Mouse (Mus musculus) limb, embryonic 11.5 days (tissue): ENCODE data around the gene Cd93. TPM values are rescaled to one million over a fixed set of nuclear protein-coding genes. Genes with fewer than 3 reads are reported as not detected.

ENCODE experiments used
- ATAC-seq: fragments of 200-750 bp; cut with Nextera tagmentation; 2 replicates; pipeline ENCODE4 v1.8.0; 2017; ENCODE audit warnings: low read depth; ENCODE audit not compliant: insufficient number of reproducible peaks, low FRiP score, low TSS enrichment
- DNase-seq: peaks from one replicate; pipeline ENCODE4 v3.0.0-alpha.2; 2015; ENCODE audit warnings: low spot score
- H3K27ac ChIP-seq: fragments of 300-500 bp; sonication (generic); replicated peaks from 2 replicates; pipeline ENCODE4 v1.5.1; 2014; ENCODE audit warnings: low read depth, mild to moderate bottlenecking, low read length
- H3K27me3 ChIP-seq: fragments of 300-500 bp; sonication (generic); 2 replicates; pipeline ENCODE4 v1.6.1; 2014; ENCODE audit warnings: mild to moderate bottlenecking, low read length, mixed read lengths; ENCODE audit not compliant: control insufficient read depth, insufficient read depth
- H3K36me3 ChIP-seq: fragments of 300-500 bp; sonication (generic); 2 replicates; pipeline ENCODE4 v1.6.1; 2014; ENCODE audit warnings: mild to moderate bottlenecking, low read length, moderate library complexity, mixed read lengths; ENCODE audit not compliant: control insufficient read depth, insufficient read depth
- H3K4me1 ChIP-seq: fragments of 300-500 bp; sonication (generic); 2 replicates; pipeline ENCODE4 v1.6.1; 2014; ENCODE audit warnings: low read length, mixed read lengths; ENCODE audit not compliant: control insufficient read depth, insufficient read depth
- H3K4me2 ChIP-seq: fragments of 300-500 bp; sonication (generic); 2 replicates; pipeline ENCODE4 v1.6.1; 2014; ENCODE audit warnings: low read depth, mild to moderate bottlenecking, moderate library complexity; ENCODE audit not compliant: severe bottlenecking
- H3K4me3 ChIP-seq: fragments of 300-500 bp; sonication (generic); 2 replicates; pipeline ENCODE4 v1.5.1; 2014; ENCODE audit warnings: low read depth, low read length
- H3K9ac ChIP-seq: fragments of 300-500 bp; sonication (generic); 2 replicates; pipeline ENCODE4 v1.6.1; 2014; ENCODE audit warnings: mild to moderate bottlenecking, low read length
- H3K9me3 ChIP-seq: fragments of 300-500 bp; sonication (generic); 2 replicates; pipeline ENCODE4 v1.6.1; 2016; ENCODE audit warnings: low read length; ENCODE audit not compliant: control insufficient read depth
- WGBS: fragments of 180-500 bp; shearing (Covaris S2); extraction: QIAGEN DNeasy Blood & Tissue Kit; methylation state at CpG from one replicate; pipeline ENCODE4 v1.1.7; 2014; 5-methylcytosine and 5-hydroxymethylcytosine counted together
- polyA plus RNA-seq: library from polyadenylated mRNA; unstranded; fragments of >200 nt; fragmentation: Nextera tagmentation; extraction: Ambion mirVana; gene quantifications from 2 replicates; pipeline ENCODE4 v1.2.1, GENCODE M21; 2014

Gene Cd93
- polyA plus RNA-seq, 1 experiment from 2014 or later, result 5.9 TPM

DNA sequence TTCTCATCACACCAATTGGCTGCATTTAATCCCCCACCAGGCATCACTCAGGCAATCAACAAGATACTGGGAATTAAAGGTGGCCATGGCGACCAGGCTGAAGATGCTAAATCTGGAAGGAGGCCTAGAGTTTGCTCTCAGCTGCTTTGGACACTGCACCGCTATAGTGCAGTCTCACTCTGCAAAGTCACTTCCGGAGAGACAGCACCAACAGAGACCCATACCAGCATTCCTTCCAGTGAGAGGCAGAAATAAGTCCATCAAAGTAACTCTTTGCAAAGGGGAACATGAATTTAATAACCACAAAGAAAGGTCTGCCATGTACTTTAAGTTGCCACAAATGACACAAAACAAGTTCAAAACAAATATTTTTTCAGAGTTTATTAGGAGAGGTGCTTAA lies 7.1 kb downstream of the Cd93 start:
- Histone ChIP-seq H3K27ac (no peak overlapping the region), H3K27me3 (no peaks in the 10 kb centered on the region), H3K4me1 (0 out of 2 replicates have a peak, but pooled peaks cover 2% of the 10 kb centered on the region), H3K4me3 (no peak overlapping the region), H3K36me3 (no peaks in the 10 kb centered on the region), H3K9ac (no peak overlapping the region), H3K9me3 (no peaks in the 10 kb centered on the region), H3K4me2 (no peak overlapping the region)
- DNase-seq (no peak), ATAC-seq (no peak)
- WGBS, result 54% methylated on average over 3 of the region's 3 CpGs

DNA sequence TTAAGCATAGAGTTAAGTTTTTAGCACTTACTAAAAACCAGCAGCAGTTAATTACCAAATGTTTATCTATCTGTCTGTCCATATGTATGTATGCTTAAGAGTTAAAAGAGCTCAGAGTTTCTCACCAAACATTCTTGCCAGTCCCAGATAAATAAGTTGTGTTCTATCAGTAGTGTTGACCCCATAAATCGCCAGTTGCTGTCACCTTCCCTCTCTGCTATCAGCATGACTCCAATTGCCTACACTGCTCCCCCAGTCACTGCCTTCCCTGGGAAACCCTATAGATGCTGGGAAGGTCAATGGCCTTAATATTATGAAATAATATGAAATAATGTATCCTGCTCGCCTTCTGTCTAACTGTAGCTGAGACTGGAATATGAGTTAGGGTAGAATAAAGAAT lies 11.0 kb downstream of the Cd93 start:
- Histone ChIP-seq H3K4me2 (no peak overlapping the region), H3K36me3 (no peaks in the 10 kb centered on the region), H3K27me3 (no peaks in the 10 kb centered on the region), H3K9me3 (no peaks in the 10 kb centered on the region), H3K9ac (no peak overlapping the region), H3K27ac (no peak overlapping the region), H3K4me1 (0 out of 2 replicates have a peak, but pooled peaks cover 2% of the 10 kb centered on the region), H3K4me3 (no peak overlapping the region)
- 64% methylated on average over 2 of the region's 2 CpGs for WGBS
- no peak for DNase-seq
- ATAC-seq, result no peak

DNA sequence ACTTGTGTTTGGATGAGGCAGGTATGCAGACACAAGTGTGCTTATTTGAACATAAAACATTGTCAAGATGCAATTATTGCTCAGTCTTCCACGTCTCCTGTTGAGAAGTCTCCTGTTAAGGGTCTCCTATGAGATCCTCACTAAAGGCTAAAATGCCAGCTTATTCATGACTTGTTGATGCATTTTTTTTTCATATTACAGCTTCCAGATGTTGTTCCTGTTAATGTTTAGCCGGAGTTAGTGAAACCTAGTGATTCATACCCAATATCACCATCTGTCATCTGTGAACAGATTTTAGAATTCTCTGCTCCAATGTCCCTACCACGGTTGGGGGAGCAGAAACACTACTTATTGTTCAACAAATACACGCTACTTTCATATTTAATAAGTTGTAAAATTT lies 12.4 kb downstream of the Cd93 start:
- DNase-seq, result no peak
- no peak overlapping the region for H3K9ac ChIP-seq
- no peaks in the 10 kb centered on the region for H3K27me3 ChIP-seq
- H3K4me1 ChIP-seq, result 0 out of 2 replicates have a peak, but pooled peaks cover 2% of the 10 kb centered on the region
- H3K9me3 ChIP-seq, result no peaks in the 10 kb centered on the region
- H3K4me3 ChIP-seq, result no peak overlapping the region
- 66% methylated on average over 4 of the region's 4 CpGs for WGBS
- no peak overlapping the region for H3K4me2 ChIP-seq
- no peaks in the 10 kb centered on the region for H3K36me3 ChIP-seq
- H3K27ac ChIP-seq, result no peak overlapping the region
- ATAC-seq, result no peak

DNA sequence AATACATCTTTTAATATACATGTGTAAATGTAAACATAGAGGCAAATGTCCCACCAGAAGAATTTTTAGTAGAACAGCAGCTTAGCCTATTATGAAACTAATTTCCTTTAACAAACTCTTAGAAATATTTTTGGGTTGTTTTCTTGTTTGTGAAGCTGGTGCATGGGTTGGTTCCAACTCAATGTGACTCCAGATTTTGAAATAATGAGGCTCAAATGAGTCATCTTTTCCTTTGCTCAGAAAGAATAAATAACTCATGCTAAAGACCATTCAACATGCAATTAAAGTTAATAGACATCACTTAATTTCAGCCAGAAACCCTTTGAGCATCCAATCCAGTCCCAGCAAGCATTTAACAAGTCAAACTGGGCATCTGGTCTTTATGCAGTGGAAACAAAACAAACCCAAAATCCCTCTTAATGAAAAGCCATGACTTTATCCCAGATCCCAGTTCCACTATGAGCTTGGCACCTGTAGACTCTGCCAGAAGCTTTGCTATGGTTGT lies 14.3 kb downstream of the Cd93 start:
- H3K4me3 ChIP-seq, result no peak overlapping the region
- no peaks in the 10 kb centered on the region for H3K36me3 ChIP-seq
- H3K27ac ChIP-seq, result no peak overlapping the region
- DNase-seq, result no peak
- no peak overlapping the region for H3K9ac ChIP-seq
- no peaks in the 10 kb centered on the region for H3K27me3 ChIP-seq
- no peaks in the 10 kb centered on the region for H3K9me3 ChIP-seq
- 0 out of 2 replicates have a peak, but pooled peaks cover 2% of the 10 kb centered on the region for H3K4me1 ChIP-seq
- H3K4me2 ChIP-seq, result no peak overlapping the region
- no peak for ATAC-seq

DNA sequence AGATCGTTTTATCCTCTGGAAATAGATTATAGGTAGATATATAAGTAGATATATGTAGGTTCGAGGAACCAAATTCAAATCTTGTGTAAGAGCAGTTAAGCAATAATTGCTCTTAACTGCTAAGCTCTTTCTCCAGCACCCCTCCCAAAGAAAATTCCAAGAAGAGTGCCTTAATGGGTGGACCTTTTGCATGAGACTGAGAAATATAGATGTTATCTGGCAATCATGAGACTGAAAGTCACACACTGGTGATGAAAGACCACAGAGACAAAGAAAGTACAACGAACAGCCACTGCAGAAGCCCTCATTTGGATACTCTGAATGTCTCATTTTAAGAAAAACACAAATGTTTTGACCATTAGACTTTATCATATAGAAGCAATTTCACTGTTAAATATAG lies 14.8 kb downstream of the Cd93 start:
- DNase-seq (no peak), ATAC-seq (no peak)
- Histone ChIP-seq H3K27me3 (no peaks in the 10 kb centered on the region), H3K27ac (no peak overlapping the region), H3K9me3 (no peaks in the 10 kb centered on the region), H3K4me1 (0 out of 2 replicates have a peak, but pooled peaks cover 2% of the 10 kb centered on the region), H3K9ac (no peak overlapping the region), H3K4me2 (no peak overlapping the region), H3K4me3 (no peak overlapping the region), H3K36me3 (no peaks in the 10 kb centered on the region)
- WGBS, result 80% methylated on average over 3 of the region's 3 CpGs

DNA sequence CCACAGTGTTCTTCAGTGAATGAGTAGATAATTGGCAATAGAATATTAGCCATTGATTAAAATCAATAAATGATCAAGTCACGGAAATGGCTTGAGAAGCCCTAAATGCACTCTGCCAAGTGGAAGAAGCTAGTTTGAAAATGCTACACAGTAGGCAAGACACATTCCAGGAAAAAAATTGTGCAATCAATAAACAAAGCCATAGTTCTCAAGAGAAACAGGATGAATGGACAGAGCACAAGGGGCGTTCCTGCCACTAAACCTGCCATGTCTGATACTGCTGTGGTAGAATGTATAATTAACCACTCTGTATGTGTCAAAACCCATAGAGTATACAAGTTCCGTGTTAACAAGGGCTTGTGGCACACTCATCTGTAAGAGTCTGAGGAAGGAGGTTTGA lies 15.8 kb downstream of the Cd93 start:
- 87% methylated on average over 3 of the region's 3 CpGs for WGBS
- no peak for DNase-seq

DNA sequence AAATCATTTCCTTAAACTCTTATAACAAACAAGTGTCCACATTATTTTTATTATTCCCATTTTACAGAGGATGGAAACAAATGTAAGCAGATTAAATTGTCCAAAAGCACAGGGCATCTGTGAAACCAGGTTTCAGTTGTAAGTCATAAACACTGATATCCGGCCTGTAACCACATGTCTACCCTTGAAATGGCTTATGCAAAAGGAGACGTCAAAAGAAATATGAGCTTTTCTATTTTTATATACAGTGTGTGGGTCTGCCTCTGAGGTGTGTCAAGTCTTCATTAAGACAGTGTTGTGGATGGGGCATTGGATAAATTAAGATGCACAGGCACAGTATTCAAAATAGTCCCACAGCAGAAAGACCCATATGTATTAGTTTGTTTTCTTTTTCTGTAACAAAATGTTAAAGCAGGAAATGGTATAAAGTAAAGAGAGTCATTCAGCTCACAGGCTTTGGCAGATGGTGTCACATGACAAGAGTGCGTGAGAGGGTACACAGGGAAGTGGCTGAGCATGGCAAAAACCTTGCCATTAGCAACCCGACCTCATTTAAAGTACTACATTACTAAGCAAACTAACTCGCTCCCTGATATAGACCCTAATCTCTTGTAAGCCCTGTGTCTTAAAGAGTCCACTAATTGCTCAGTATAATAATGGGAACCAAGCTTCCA lies 17.5 kb downstream of the Cd93 start:
- H3K4me3 ChIP-seq, result no peak overlapping the region
- ATAC-seq (no peak), DNase-seq (no peak)
- H3K9ac ChIP-seq, result no peak overlapping the region
- no peaks in the 10 kb centered on the region for H3K9me3 ChIP-seq
- WGBS, result 73% methylated on average over 5 of the region's 5 CpGs
- H3K36me3 ChIP-seq, result no peaks in the 10 kb centered on the region
- no peak overlapping the region for H3K4me2 ChIP-seq
- H3K27ac ChIP-seq, result no peak overlapping the region
- H3K4me1 ChIP-seq, result no peaks in the 10 kb centered on the region
- H3K27me3 ChIP-seq, result no peaks in the 10 kb centered on the region

More for the DNA sequence above, 15.8 kb downstream of the Cd93 start:
- Histone ChIP-seq H3K36me3 (no peaks in the 10 kb centered on the region), H3K4me1 (0 out of 2 replicates have a peak, but pooled peaks cover 2% of the 10 kb centered on the region), H3K4me3 (no peak overlapping the region), H3K9ac (no peak overlapping the region), H3K27ac (no peak overlapping the region), H3K27me3 (no peaks in the 10 kb centered on the region), H3K4me2 (no peak overlapping the region), H3K9me3 (no peaks in the 10 kb centered on the region)
- no peak for ATAC-seq

DNA sequence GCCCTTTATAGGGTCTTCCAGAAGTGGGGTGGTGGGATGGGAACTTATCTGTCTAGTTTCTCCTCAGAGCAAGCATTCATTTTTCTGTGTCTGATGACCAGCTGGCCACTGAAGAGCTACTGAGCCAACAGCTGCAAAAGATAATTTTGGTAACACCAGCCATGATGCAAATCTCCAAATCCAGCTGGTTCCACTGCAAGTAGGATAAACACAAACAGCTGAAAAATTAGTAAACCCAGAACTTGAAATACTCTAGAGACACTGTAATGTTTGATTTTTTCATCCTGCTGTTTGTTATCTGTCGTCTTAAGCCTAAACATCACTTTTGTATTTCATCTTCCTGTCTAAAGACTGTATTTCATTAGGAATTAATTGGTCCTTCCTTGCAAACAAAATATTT lies 21.7 kb downstream of the Cd93 start:
- no peak for DNase-seq

DNA sequence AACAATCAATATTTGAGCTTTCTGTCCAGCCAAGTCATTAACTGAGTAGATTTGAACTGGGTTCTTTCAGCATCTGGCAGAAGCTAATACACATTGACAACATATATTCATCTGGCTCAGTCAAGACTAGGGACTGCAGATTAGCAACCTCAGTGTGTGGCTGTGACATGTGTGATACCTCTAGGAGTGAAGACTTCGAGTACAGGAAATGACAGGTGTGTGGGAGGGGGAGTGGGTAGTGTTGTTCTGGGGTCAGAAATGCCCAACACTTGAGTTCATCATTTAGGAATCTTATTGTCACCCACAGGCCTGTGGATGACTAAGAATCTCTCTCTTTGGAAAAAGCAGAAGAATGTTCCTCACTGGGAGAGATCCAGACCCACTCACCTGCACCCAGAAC lies 22.3 kb downstream of the Cd93 start:
- no peaks in the 10 kb centered on the region for H3K27me3 ChIP-seq

More for the DNA sequence above, 21.7 kb downstream of the Cd93 start:
- H3K36me3 ChIP-seq, result no peaks in the 10 kb centered on the region
- no peak overlapping the region for H3K27ac ChIP-seq
- no peak for ATAC-seq
- H3K27me3 ChIP-seq, result no peaks in the 10 kb centered on the region
- H3K4me3 ChIP-seq, result no peak overlapping the region
- no peak overlapping the region for H3K4me2 ChIP-seq
- no peaks in the 10 kb centered on the region for H3K4me1 ChIP-seq
- 70% methylated on average over 1 of the region's 1 CpGs for WGBS
- no peaks in the 10 kb centered on the region for H3K9me3 ChIP-seq
- H3K9ac ChIP-seq, result no peak overlapping the region

More for the DNA sequence above, 22.3 kb downstream of the Cd93 start:
- Histone ChIP-seq H3K36me3 (no peaks in the 10 kb centered on the region), H3K4me1 (no peaks in the 10 kb centered on the region), H3K27ac (no peak overlapping the region), H3K9me3 (no peaks in the 10 kb centered on the region), H3K4me3 (no peak overlapping the region), H3K9ac (no peak overlapping the region), H3K4me2 (no peak overlapping the region)
- no peak for DNase-seq
- 70% methylated on average over 1 of the region's 1 CpGs for WGBS
- ATAC-seq, result no peak
